Mouse (Mus musculus): ENCODE data around the gene Tssk3.

GRCm38 (mm10) chr4:129495672-129496562, 5.1 kb upstream of the Tssk3 start:
- TF ChIP-seq GATA1 (IDR thresholded peaks at IDR 0.05; ENCODE audit: low read length) (no peak), TAL1 (IDR thresholded peaks at IDR 0.05; ENCODE audit: low read length) (no peak)
